Mouse (Mus musculus): Measurements from ENCODE around the gene Gemin5. TPM values are rescaled to one million over a fixed set of nuclear protein-coding genes. Genes with fewer than 3 reads are reported as not detected.
"Not testable (repeated sequence)": the region's sequence is repeated elsewhere in the genome, so short reads cannot be mapped to it uniquely, and the experiment has no call there.

Gene Gemin5
- total RNA-seq, 2 experiments from 2014 or later: 16.8 to 19.7 TPM

DNA sequence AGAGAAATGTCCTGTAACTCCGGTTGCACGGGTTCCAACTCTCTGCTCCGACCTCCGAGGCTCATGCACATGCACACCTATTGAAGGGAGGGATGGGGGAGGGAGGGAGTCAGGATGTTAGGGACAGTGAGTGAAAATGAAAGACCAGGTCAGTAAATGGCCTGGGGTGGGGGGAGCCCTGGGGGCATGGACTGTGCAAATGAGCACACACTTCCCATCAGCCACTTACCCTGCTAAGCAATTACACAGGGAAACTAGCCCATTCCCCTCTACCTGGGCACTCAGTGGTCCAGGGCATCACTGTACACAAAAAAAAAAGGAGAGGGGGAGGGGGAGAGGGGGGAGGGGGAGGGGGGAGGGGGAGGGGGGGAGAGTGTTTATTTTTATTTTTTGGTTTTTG, 30.3 kb upstream of the Gemin5 start:
- H3K4me3 ChIP-seq: peak overlapping the region; percentile 82
- H3K27ac ChIP-seq: no peak overlapping the region
- intact Hi-C loops (cut with DNase I): loop anchor here (5.0 kb wide), 1 partner anchor 104 kb away; no protein-coding TSS in a partner anchor
- TF ChIP-seq CTCF (IDR thresholded peaks at IDR 0.05): no peak
- DNase-seq (ENCODE audit: extremely low spot score in 1 of 2, low spot score in 2 of 2): no peak

DNA sequence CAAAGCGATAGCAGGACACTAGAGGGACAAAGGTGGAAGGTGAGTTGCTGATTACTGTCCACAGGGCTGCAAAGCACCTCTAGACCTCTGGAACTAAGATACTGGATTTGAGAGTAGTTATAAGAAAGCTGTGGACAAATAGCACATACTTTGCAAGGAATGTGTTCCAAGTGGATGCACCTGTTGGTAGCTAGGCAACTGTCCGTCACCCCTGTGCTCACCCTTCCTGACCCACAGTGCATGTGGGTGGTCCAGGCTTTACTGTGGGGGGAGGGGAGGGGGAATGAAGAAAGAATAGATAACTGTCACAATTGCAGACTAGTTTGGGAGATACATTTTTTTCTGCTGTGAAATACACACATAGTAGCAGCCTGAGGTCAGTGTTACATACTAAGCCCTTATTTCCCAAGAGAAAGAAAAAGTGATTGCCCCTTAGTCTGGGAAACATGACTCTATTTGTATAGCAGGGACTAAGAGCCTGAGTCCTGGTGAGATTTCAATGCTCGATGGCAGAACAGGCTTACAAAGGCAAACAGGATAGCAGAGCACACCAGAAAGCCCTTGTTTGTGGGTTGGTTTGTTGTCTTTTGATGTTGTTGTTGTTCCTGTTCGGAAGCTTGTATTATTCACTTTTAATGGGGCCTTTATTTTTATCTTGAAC, 25.7 kb upstream of the Gemin5 start:
- intact Hi-C loops (cut with DNase I): no loop called here
- no peak overlapping the region for H3K4me3 ChIP-seq
- TF ChIP-seq CTCF (IDR thresholded peaks at IDR 0.05): no peak
- no peak for DNase-seq (ENCODE audit: extremely low spot score in 1 of 2, low spot score in 2 of 2)
- no peak overlapping the region; the same call in 1 of the 2 replicates for H3K27ac ChIP-seq

DNA sequence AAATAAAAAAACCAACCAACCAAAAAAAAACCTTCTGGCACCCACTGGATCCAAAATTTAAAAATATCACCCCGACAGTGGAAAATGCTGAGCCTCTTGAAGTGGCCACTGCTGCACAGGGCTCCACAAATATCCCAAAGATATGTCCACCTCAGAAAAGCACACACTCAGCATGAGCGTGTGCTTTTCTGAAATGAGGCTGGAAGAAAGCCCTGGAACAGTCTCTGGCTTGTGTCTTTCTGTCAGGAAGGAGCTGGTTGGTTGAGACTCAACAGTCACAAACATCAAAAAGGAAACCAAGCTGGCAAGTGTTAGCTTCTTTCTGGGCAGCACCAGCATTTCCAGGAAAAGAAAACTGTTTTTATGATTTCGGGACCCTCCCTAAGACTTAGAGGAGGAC, 25.0 kb upstream of the Gemin5 start:
- Histone ChIP-seq H3K4me3 (no peak overlapping the region), H3K27ac (no peak overlapping the region; the same call in 1 of the 2 replicates)
- DNase-seq (ENCODE audit: extremely low spot score in 1 of 2, low spot score in 2 of 2): no peak
- no peak for TF ChIP-seq CTCF (IDR thresholded peaks at IDR 0.05)
- intact Hi-C loops (cut with DNase I): no loop called here

DNA sequence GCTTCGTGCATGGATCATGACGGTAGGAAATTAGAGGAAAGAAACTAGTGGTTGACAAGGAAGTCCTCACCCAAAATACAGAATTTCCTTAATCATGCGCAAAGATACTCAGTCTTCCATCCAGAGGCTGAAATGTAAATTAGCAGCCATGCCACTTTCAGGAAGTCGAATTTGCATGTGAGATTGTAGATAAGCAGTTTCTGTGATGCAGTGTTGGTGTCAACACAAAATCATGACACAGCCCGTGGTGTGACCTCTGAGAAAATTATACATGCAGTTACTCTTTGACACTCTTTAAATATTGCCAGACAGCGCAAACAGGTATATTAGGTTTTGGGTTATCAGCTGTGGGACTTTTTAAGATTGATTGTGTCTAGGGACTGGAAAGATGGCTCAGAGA, 21.3 kb upstream of the Gemin5 start:
- intact Hi-C loops (cut with DNase I): no loop called here
- no peak for DNase-seq (ENCODE audit: extremely low spot score in 1 of 2, low spot score in 2 of 2)
- no peak overlapping the region for H3K27ac ChIP-seq
- H3K4me3 ChIP-seq: no peak overlapping the region
- TF ChIP-seq CTCF (IDR thresholded peaks at IDR 0.05): no peak

DNA sequence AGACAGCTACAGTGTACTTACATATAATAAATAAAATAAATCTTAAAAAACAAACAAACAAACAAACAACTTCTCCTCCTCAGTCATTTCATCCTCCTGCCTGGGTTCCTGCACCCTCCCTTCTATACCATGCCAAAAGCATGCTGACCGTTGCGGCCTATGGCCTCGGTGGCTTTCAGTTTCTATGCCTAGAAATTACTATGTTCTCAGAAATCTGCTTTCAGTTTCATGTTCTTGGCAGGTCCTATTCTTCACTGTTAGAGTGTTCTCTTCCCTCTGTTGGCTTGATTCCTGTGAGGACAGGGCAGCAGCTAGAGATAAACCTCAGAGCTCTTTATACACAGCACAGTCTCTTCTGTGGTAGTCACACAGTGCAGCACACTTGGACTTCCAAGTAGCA, 15.2 kb upstream of the Gemin5 start:
- no peak for TF ChIP-seq CTCF (IDR thresholded peaks at IDR 0.05)

DNA sequence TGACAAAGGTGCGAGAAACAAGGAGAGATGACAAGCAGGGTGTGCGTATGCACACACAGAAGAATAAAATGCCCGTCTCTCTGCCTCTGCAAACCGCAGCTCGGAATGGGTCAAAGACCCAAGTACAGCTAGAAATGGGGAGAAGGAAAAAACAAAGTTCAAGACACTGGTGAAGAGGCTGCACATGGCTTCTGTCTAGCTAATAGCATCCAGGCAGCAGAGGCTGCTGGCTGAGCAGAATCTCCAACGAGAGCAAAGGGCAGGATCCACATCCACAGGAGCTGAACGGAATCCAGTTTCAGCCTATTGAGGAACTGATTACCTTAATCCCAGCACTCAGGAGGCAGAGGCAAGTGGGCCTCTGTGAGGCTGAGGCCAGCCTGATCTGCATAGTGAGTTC, 12.4 kb upstream of the Gemin5 start:
- Histone ChIP-seq H3K4me3 (no peak overlapping the region), H3K27ac (peak overlapping the region; percentile 32; the same call in 1 of the 2 replicates)
- no peak for TF ChIP-seq CTCF (IDR thresholded peaks at IDR 0.05)
- DNase-seq (ENCODE audit: extremely low spot score in 1 of 2, low spot score in 2 of 2): no peak
- intact Hi-C loops (cut with DNase I): no loop called here

More for the DNA sequence above, 15.2 kb upstream of the Gemin5 start:
- H3K4me3 ChIP-seq: no peak overlapping the region
- intact Hi-C loops (cut with DNase I): no loop called here
- DNase-seq (ENCODE audit: extremely low spot score in 1 of 2, low spot score in 2 of 2): no peak
- no peak overlapping the region for H3K27ac ChIP-seq

DNA sequence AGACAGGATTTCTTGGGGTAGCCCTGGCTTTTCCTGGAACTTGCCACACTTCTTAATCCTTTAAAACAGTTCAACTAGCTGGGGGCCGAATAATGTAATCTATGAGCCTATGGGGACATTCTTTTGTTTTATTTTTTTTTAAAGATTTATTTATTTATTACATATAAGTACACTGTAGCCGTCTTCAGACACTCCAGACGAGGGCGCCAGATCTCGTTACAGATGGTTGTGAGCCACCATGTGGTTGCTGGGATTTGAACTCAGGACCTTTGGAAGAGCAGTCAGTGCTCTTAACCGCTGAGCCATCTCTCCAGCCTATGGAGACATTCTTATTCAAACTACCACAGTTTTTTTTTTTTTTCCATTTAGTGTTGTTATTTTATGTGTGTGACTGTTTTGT, 11.6 kb upstream of the Gemin5 start:
- intact Hi-C loops (cut with DNase I): loop anchor here (1.0 to 2.0 kb wide), 3 partner anchors 45 to 319 kb away; no protein-coding TSS in a partner anchor

DNA sequence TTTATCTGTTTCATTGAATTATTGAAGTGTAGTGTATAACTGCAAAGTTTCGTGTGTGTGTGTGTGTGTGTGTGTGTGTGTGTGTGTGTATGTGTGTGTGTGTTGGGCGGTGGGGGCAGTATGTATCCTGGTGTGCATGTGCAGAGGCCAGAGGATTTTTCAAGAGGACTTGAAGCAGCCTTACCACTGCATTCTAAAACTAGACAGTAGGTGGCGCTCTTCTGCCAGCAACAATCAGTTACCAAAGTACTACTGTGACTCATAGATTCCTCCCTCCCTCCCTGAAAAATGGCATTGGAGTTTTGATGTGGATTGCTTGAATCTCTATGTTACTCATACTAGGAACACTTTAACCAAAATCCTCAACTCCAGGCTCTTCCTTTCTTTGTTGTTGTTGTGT, 11.2 kb upstream of the Gemin5 start:
- Histone ChIP-seq H3K27ac (no peak overlapping the region), H3K4me3 (no peak overlapping the region)
- TF ChIP-seq CTCF (IDR thresholded peaks at IDR 0.05): peak; percentile 75
- peak; percentile 72 to 78 for DNase-seq (ENCODE audit: extremely low spot score in 1 of 2, low spot score in 2 of 2)
- intact Hi-C loops (cut with DNase I): loop anchor here (1.0 to 2.0 kb wide), 3 partner anchors 46 to 319 kb away; no protein-coding TSS in a partner anchor

More for the DNA sequence above, 11.6 kb upstream of the Gemin5 start:
- not testable (repeated sequence) for H3K4me3 ChIP-seq; H3K27ac ChIP-seq; DNase-seq (ENCODE audit: extremely low spot score in 1 of 2, low spot score in 2 of 2)

DNA sequence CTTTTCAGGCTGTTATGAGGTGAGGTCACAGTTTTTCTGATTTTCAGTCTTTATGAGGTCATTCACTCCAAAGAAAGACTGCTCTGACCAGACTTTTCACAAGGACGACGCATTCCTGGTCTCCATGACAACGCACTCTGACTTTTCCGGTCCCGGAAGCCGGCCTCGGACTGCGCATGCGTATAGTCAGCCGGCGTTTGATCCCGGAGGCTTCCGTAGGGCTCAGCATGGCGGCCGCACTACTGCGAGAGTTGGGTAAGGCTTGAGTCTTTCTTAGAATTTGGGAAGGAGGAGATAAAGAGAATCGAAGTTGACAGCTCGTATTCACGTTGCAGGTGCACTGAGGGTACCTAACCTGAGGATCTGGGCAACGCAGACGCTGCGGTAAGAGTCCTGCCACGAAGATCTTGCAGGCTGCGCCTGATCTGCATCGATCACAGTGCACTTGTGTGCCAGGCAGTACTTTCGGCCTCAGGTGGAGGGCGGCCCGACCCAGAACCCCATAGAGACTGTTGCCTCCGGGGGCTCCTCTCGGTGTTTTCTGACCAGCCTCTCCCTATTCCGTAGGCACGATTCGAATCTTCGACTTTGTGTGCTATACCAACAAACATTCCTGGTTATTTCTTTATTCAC, 3.2 kb upstream of the Gemin5 start, which contains the start of gene Mrpl22:
TSS of gene Mrpl22 (plus strand) at position 203 of the 633 bp plus-strand sequence.
- intact Hi-C loops (cut with DNase I): no loop called here
- peak within 1 kb of the TSS; percentile 58 for H3K4me3 ChIP-seq
- DNase-seq (ENCODE audit: extremely low spot score in 1 of 2, low spot score in 2 of 2): peak; percentile 95 to 96
- no peak for TF ChIP-seq CTCF (IDR thresholded peaks at IDR 0.05)
- peak within 1 kb of the TSS; percentile 63 for H3K27ac ChIP-seq

DNA sequence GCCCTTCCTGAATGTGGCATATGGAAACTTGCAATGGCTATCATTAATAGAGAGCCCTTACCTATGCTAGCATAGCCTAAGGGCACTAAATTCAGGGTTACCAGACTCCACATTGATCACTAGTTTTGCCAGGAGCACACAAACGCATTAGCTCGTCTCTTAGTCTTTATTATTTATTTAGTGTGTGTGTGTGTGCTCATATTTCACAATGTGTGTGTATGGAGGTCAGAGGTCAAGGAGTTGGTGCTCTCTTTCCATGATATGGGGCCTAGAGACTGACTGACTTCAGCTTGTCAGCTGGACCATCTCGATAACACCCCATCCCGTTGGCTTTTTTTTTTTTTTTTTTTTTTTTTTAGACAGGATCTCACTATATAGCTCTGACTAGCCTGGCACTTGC, 1.3 kb upstream of the Gemin5 start:
- Histone ChIP-seq H3K27ac (no peak overlapping the region), H3K4me3 (no peak overlapping the region)
- intact Hi-C loops (cut with DNase I): no loop called here
- no peak for TF ChIP-seq CTCF (IDR thresholded peaks at IDR 0.05)
- DNase-seq (ENCODE audit: extremely low spot score in 1 of 2, low spot score in 2 of 2): no peak

DNA sequence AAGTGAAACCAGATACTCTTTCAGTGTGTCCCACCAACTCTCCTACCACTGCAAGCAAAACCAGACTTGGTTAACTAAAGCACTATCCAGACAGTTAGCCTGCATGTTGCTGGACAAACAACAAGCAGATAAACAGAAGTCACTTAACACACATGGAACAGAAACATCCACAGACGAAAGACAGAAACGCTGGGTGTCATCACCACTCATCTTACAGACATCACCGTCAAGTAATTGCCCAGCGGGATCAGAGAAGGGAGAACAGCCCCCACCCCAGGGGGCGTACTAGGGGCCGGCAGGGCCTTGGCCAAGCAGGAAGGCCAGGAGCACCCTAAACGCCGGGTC, 545 bp downstream of the Gemin5 start:
- H3K4me3 ChIP-seq: peak overlapping the region; percentile 98
- DNase-seq (ENCODE audit: extremely low spot score in 1 of 2, low spot score in 2 of 2): no peak
- peak overlapping the region; percentile 45 for H3K27ac ChIP-seq
- intact Hi-C loops (cut with DNase I): no loop called here
- no peak for TF ChIP-seq CTCF (IDR thresholded peaks at IDR 0.05)

DNA sequence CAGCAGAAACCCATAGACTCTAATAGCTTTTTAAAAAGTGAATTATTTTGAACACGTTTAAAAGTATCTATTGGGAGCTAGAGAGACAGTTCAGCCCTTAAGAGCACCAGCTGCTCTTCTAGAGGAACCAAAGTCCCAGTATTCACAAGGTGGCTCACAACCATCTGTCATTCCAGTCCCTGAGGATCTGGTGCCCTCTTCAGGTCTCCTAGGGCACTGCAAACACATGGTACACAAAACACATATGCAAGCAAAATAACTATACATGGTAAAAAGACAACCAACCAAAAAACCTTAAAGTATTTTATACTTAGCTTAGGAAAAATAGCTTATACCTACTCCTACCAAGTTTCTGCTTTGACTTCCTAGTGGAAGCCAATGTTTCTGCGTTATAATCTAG, 3.3 kb downstream of the Gemin5 start:
- peak; percentile 31 for TF ChIP-seq CTCF (IDR thresholded peaks at IDR 0.05)
- intact Hi-C loops (cut with DNase I): no loop called here
- H3K27ac ChIP-seq: no peak overlapping the region
- H3K4me3 ChIP-seq: no peak overlapping the region
- DNase-seq (ENCODE audit: extremely low spot score in 1 of 2, low spot score in 2 of 2): no peak

DNA sequence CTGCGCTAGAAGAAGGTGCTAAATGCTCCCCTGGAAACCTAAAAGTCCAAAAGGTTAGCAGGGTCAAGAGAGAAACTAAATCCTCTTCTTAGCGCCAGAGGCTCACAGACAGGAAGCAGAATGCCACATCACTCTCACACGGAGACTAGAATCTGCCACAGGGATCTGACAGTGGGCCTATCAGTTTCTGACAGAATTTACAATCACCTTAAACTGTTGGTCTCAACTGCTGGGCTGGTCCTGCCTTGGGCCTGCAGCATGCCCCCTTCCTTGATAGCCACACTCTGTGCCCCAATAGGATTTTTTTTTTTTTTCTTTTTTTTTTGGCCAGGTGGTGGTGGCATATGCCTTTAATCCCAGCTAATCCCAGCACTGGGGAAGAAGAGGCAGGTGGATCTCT, 11.5 kb downstream of the Gemin5 start:
- Histone ChIP-seq H3K4me3 (no peak overlapping the region), H3K27ac (no peak overlapping the region)
- intact Hi-C loops (cut with DNase I): no loop called here
- DNase-seq (ENCODE audit: extremely low spot score in 1 of 2, low spot score in 2 of 2): no peak
- TF ChIP-seq CTCF (IDR thresholded peaks at IDR 0.05): no peak

Data from left cerebral cortex, adult 2 months (tissue).